Mouse (Mus musculus) hindbrain, embryonic 12.5 days (tissue): Measurements from ENCODE around the gene Synpo2l. TPM values are rescaled to one million over a fixed set of nuclear protein-coding genes. Genes with fewer than 3 reads are reported as not detected.

Experiments used
- ATAC-seq: fragments of 200-750 bp; cut with Nextera tagmentation; 2 replicates; pipeline ENCODE4 v1.8.0; 2017; ENCODE audit warnings: moderate TSS enrichment; ENCODE audit not compliant: low FRiP score
- H3K27ac ChIP-seq: fragments of 300-500 bp; sonication (generic); 2 replicates; pipeline ENCODE4 v1.5.1; 2016; ENCODE audit warnings: mild to moderate bottlenecking
- H3K27me3 ChIP-seq: fragments of 300-500 bp; sonication (generic); 2 replicates; pipeline ENCODE4 v1.6.1; 2016; ENCODE audit warnings: mild to moderate bottlenecking
- H3K36me3 ChIP-seq: fragments of 300-500 bp; sonication (generic); 2 replicates; pipeline ENCODE4 v1.6.1; 2016; ENCODE audit warnings: mild to moderate bottlenecking
- H3K4me1 ChIP-seq: fragments of 300-500 bp; sonication (generic); 2 replicates; pipeline ENCODE4 v1.6.1; 2016
- H3K4me2 ChIP-seq: fragments of 300-500 bp; sonication (generic); replicated peaks from 2 replicates; pipeline ENCODE4 v1.6.1; 2016; ENCODE audit warnings: mild to moderate bottlenecking
- H3K4me3 ChIP-seq: fragments of 300-500 bp; sonication (generic); 2 replicates; pipeline ENCODE4 v1.5.1; 2016; ENCODE audit warnings: mild to moderate bottlenecking
- H3K9ac ChIP-seq: fragments of 300-500 bp; sonication (generic); 2 replicates; pipeline ENCODE4 v1.6.1; 2016; ENCODE audit warnings: mild to moderate bottlenecking, moderate library complexity
- H3K9me3 ChIP-seq: fragments of 300-500 bp; sonication (generic); replicated peaks from 2 replicates; pipeline ENCODE4 v1.6.1; 2016; ENCODE audit warnings: mild to moderate bottlenecking
- WGBS: fragments of 180-500 bp; shearing (Covaris S2); methylation state at CpG from one replicate; pipeline ENCODE4 v1.1.7; 2016; 5-methylcytosine and 5-hydroxymethylcytosine counted together
- polyA plus RNA-seq: library from polyadenylated mRNA; unstranded; fragments of >200 nt; fragmentation: Nextera tagmentation; extraction: Ambion mirVana; gene quantifications from 2 replicates; pipeline ENCODE4 v1.2.1, GENCODE M21; 2016

The Synpo2l gene
- polyA plus RNA-seq, 1 experiment from 2014 or later: 0.85 TPM

GRCm38 (mm10) chr14:20655731-20656130 lies 12.4 kb downstream of the Synpo2l start:
- ATAC-seq: no peak
- Histone ChIP-seq H3K4me1 (no peaks in the 10 kb centered on the region), H3K4me2 (no peak overlapping the region), H3K4me3 (no peak overlapping the region), H3K9ac (no peak overlapping the region), H3K27ac (no peak overlapping the region), H3K27me3 (no peaks in the 10 kb centered on the region), H3K9me3 (no peaks in the 10 kb centered on the region), H3K36me3 (no peaks in the 10 kb centered on the region)
- 73% methylated on average over 9 of the region's 9 CpGs for WGBS

GRCm38 (mm10) chr14:20654690-20655421 lies 13.3 kb downstream of the Synpo2l start:
- no peak overlapping the region for H3K4me2 ChIP-seq
- no peak overlapping the region for H3K9ac ChIP-seq
- H3K36me3 ChIP-seq: no peaks in the 10 kb centered on the region
- ATAC-seq: no peak
- H3K27me3 ChIP-seq: no peaks in the 10 kb centered on the region
- WGBS: 80% methylated on average over 9 of the region's 9 CpGs
- H3K27ac ChIP-seq: no peak overlapping the region
- H3K4me1 ChIP-seq: no peaks in the 10 kb centered on the region
- H3K4me3 ChIP-seq: no peak overlapping the region
- H3K9me3 ChIP-seq: no peaks in the 10 kb centered on the region

- no peaks in the 10 kb centered on the region for H3K36me3 ChIP-seq
- no peak overlapping the region for H3K4me3 ChIP-seq
- H3K27ac ChIP-seq: no peak overlapping the region
- H3K9me3 ChIP-seq: no peaks in the 10 kb centered on the region
- H3K9ac ChIP-seq: no peak overlapping the region
- 60% methylated on average over 4 of the region's 4 CpGs for WGBS
- no peaks in the 10 kb centered on the region for H3K27me3 ChIP-seq
- H3K4me1 ChIP-seq: no peaks in the 10 kb centered on the region
- no peak overlapping the region for H3K4me2 ChIP-seq
- ATAC-seq: no peak
Observed at GRCm38 (mm10) chr14:20651722-20652256, 16.4 kb downstream of the Synpo2l start.

GRCm38 (mm10) chr14:20651000-20651399 lies 17.2 kb downstream of the Synpo2l start:
- H3K4me3 ChIP-seq: no peak overlapping the region
- H3K4me1 ChIP-seq: no peaks in the 10 kb centered on the region
- 76% methylated on average over 2 of the region's 2 CpGs for WGBS
- H3K27me3 ChIP-seq: no peaks in the 10 kb centered on the region
- H3K9me3 ChIP-seq: no peaks in the 10 kb centered on the region
- no peak overlapping the region for H3K4me2 ChIP-seq
- H3K36me3 ChIP-seq: no peaks in the 10 kb centered on the region
- ATAC-seq: no peak
- H3K27ac ChIP-seq: no peak overlapping the region
- H3K9ac ChIP-seq: no peak overlapping the region

- no peaks in the 10 kb centered on the region for H3K27me3 ChIP-seq
- no peaks in the 10 kb centered on the region for H3K36me3 ChIP-seq
- H3K4me3 ChIP-seq: no peak overlapping the region
- no peak overlapping the region for H3K27ac ChIP-seq
- no peak for ATAC-seq
- no peak overlapping the region for H3K4me2 ChIP-seq
- H3K9ac ChIP-seq: no peak overlapping the region
- no peaks in the 10 kb centered on the region for H3K9me3 ChIP-seq
- H3K4me1 ChIP-seq: peaks cover 6% of the 10 kb centered on the region
Observed at GRCm38 (mm10) chr14:20646381-20646780, 21.8 kb downstream of the Synpo2l start.

GRCm38 (mm10) chr14:20645547-20645946 lies 22.6 kb downstream of the Synpo2l start:
- ATAC-seq: no peak
- Histone ChIP-seq H3K4me3 (no peak overlapping the region), H3K36me3 (no peaks in the 10 kb centered on the region), H3K4me1 (peaks cover 6% of the 10 kb centered on the region), H3K27ac (no peak overlapping the region), H3K4me2 (no peak overlapping the region), H3K9me3 (no peaks in the 10 kb centered on the region), H3K27me3 (no peaks in the 10 kb centered on the region), H3K9ac (no peak overlapping the region)
- 40% methylated on average over 3 of the region's 3 CpGs for WGBS

- no peak for ATAC-seq
- Histone ChIP-seq H3K4me1 (peaks cover 10% of the 10 kb centered on the region), H3K27me3 (no peaks in the 10 kb centered on the region)
Observed at GRCm38 (mm10) chr14:20641438-20641875, 26.7 kb downstream of the Synpo2l start.

GRCm38 (mm10) chr14:20640644-20641437 lies 27.3 kb downstream of the Synpo2l start, which contains the start of gene Usp54:
TSS of gene Usp54 (minus strand) at chr14:20641063.
- no peaks in the 10 kb centered on the region for H3K27me3 ChIP-seq
- H3K36me3 ChIP-seq: no peaks in the 10 kb centered on the region
- ATAC-seq: peak; percentile 95
- H3K4me3 ChIP-seq: peak within 1 kb of the TSS; percentile 85
- H3K9me3 ChIP-seq: no peaks in the 10 kb centered on the region
- peak within 1 kb of the TSS; percentile 95 for H3K27ac ChIP-seq
- under 1% methylated on average over 73 of the region's 73 CpGs for WGBS
- H3K4me2 ChIP-seq: peak within 1 kb of the TSS; percentile 76
- peaks cover 10% of the 10 kb centered on the region for H3K4me1 ChIP-seq
- H3K9ac ChIP-seq: peak within 1 kb of the TSS; percentile 87

More at GRCm38 (mm10) chr14:20641438-20641875, 26.7 kb downstream of the Synpo2l start:
- peak overlapping the region; percentile 95 for H3K27ac ChIP-seq
- peak overlapping the region; percentile 87 for H3K9ac ChIP-seq
- H3K36me3 ChIP-seq: no peaks in the 10 kb centered on the region
- WGBS: 17% methylated on average over 10 of the region's 10 CpGs
- H3K4me2 ChIP-seq: peak overlapping the region; percentile 76
- H3K4me3 ChIP-seq: peak overlapping the region; percentile 85
- no peaks in the 10 kb centered on the region for H3K9me3 ChIP-seq

GRCm38 (mm10) chr14:20639918-20640619 lies 28.1 kb downstream of the Synpo2l start:
- Histone ChIP-seq H3K9ac (peak overlapping the region; percentile 87), H3K36me3 (no peaks in the 10 kb centered on the region), H3K27ac (peak overlapping the region; percentile 95), H3K27me3 (no peaks in the 10 kb centered on the region), H3K4me3 (peak overlapping the region; percentile 85), H3K4me1 (peaks cover 10% of the 10 kb centered on the region), H3K4me2 (peak overlapping the region; percentile 76), H3K9me3 (no peaks in the 10 kb centered on the region)
- WGBS: 2% methylated on average over 16 of the region's 16 CpGs
- ATAC-seq: peak; percentile 76; the same call in 1 of the 2 replicates

- H3K36me3 ChIP-seq: no peaks in the 10 kb centered on the region
- ATAC-seq: no peak
- peaks cover 10% of the 10 kb centered on the region for H3K4me1 ChIP-seq
- H3K9me3 ChIP-seq: no peaks in the 10 kb centered on the region
- H3K27me3 ChIP-seq: no peaks in the 10 kb centered on the region
- no peak overlapping the region for H3K27ac ChIP-seq
- no peak overlapping the region for H3K4me2 ChIP-seq
- 90% methylated on average over 6 of the region's 6 CpGs for WGBS
- no peak overlapping the region for H3K9ac ChIP-seq
- H3K4me3 ChIP-seq: no peak overlapping the region
Observed at GRCm38 (mm10) chr14:20638702-20639101, 29.5 kb downstream of the Synpo2l start.

GRCm38 (mm10) chr14:20637818-20638574 lies 30.2 kb downstream of the Synpo2l start:
- Histone ChIP-seq H3K4me2 (no peak overlapping the region), H3K27me3 (no peaks in the 10 kb centered on the region), H3K4me3 (no peak overlapping the region), H3K36me3 (no peaks in the 10 kb centered on the region), H3K9ac (no peak overlapping the region), H3K9me3 (no peaks in the 10 kb centered on the region), H3K4me1 (peaks cover 10% of the 10 kb centered on the region), H3K27ac (no peak overlapping the region)
- 87% methylated on average over 2 of the region's 2 CpGs for WGBS
- ATAC-seq: no peak
